Mouse (Mus musculus) CH12.LX (cell line): ENCODE measurements at regions not wholly inside any gene's neighbourhood (a gene's known extent, or its start where the extent isn't known, plus 50 kb on each side); places are given as distances from the start of the nearest gene placed in this dataset.

Experiments
- DNase-seq: peaks from one replicate; pipeline ENCODE4 v3.0.0-alpha.2; 2013; ENCODE audit errors: extremely low read depth
- H3K27ac ChIP-seq: 2 replicates; pipeline ENCODE4 v1.5.1; 2012; ENCODE audit warnings: low read depth, mild to moderate bottlenecking, control low read depth, moderate library complexity; ENCODE audit not compliant: insufficient read depth
- H3K27me3 ChIP-seq: replicated peaks from 2 replicates; pipeline ENCODE3; 2012; ENCODE audit warnings: inconsistent platforms
- H3K36me3 ChIP-seq, 2 experiments: replicated peaks in 1 of 2; 2 replicates each; pipeline versions ENCODE3 to v1.6.1; 2012; ENCODE audit warnings: inconsistent platforms in 1 of 2, low read length in 1 of 2, mild to moderate bottlenecking in 1 of 2, mixed read lengths in 1 of 2, moderate library complexity in 1 of 2; ENCODE audit not compliant: control insufficient read depth in 1 of 2, insufficient read depth in 1 of 2
- H3K4me1 ChIP-seq, 2 experiments: 2 replicates each; pipeline ENCODE4 v1.6.1; 2012; ENCODE audit warnings: inconsistent platforms in 1 of 2, moderate library complexity in 1 of 2; ENCODE audit not compliant: insufficient read depth in 2 of 2, control insufficient read depth in 1 of 2
- H3K4me2 ChIP-seq: 2 replicates; pipeline ENCODE4 v1.6.1; 2012; ENCODE audit warnings: low read depth, mild to moderate bottlenecking, control low read depth; ENCODE audit not compliant: poor library complexity, insufficient read depth, severe bottlenecking
- H3K4me3 ChIP-seq, 3 experiments: fragments of 150-350 bp in 1 of 3; sonication (generic) in 1 of 3; replicated peaks in 1 of 3; 2 replicates each; pipeline versions ENCODE3 to v1.5.1; 2011 to 2012; ENCODE audit warnings: low read depth in 2 of 3, low read length in 2 of 3, mild to moderate bottlenecking in 2 of 3, moderate library complexity in 2 of 3, control low read depth in 1 of 3, improper control_type of control experiment in 1 of 3, inconsistent platforms in 1 of 3, mixed read lengths in 1 of 3; ENCODE audit not compliant: poor library complexity in 1 of 3
- H3K79me2 ChIP-seq: replicated peaks from 2 replicates; pipeline ENCODE4 v1.6.1; 2012; ENCODE audit warnings: mild to moderate bottlenecking, moderate library complexity; ENCODE audit not compliant: control insufficient read depth, poor library complexity, insufficient read depth, severe bottlenecking; ENCODE audit errors: extremely low read depth
- H3K9ac ChIP-seq: 2 replicates; pipeline ENCODE4 v1.6.1; 2012; ENCODE audit warnings: low read depth, mild to moderate bottlenecking, control low read depth, moderate library complexity; ENCODE audit not compliant: insufficient read depth
- H3K9me3 ChIP-seq: replicated peaks from 2 replicates; pipeline ENCODE3; 2012; ENCODE audit warnings: low read length, inconsistent platforms, mixed read lengths
- BHLHE40 ChIP-seq: IDR thresholded peaks from 2 replicates; pipeline ENCODE4 v1.6.1; 2011; ENCODE audit warnings: mild to moderate bottlenecking, low read depth, low read length, improper control_type of control experiment
- CHD2 ChIP-seq: IDR thresholded peaks from 2 replicates; pipeline ENCODE4 v1.6.1; 2011; ENCODE audit warnings: low read length, improper control_type of control experiment
- E2F4 ChIP-seq: IDR thresholded peaks from 2 replicates; pipeline ENCODE4 v1.6.1; 2011; ENCODE audit warnings: low read depth, low read length, improper control_type of control experiment; ENCODE audit not compliant: insufficient replicate concordance
- ELF1 ChIP-seq: IDR thresholded peaks from 2 replicates; pipeline ENCODE4 v1.6.1; 2014; ENCODE audit warnings: low read depth, mild to moderate bottlenecking, inconsistent platforms, low read length, improper control_type of control experiment
- GABPA ChIP-seq: IDR thresholded peaks from 2 replicates; pipeline ENCODE4 v1.6.1; 2012; ENCODE audit warnings: low read depth, low read length, improper control_type of control experiment, inconsistent platforms; ENCODE audit not compliant: insufficient replicate concordance
- HCFC1 ChIP-seq: IDR thresholded peaks from 2 replicates; pipeline ENCODE4 v1.6.1; 2012; ENCODE audit warnings: low read depth, mild to moderate bottlenecking, inconsistent platforms, low read length, improper control_type of control experiment
- JUN ChIP-seq: IDR thresholded peaks from 2 replicates; pipeline ENCODE4 v1.6.1; 2011; ENCODE audit warnings: low read depth, mild to moderate bottlenecking, low read length, improper control_type of control experiment, moderate library complexity; ENCODE audit not compliant: insufficient read depth
- KAT2A ChIP-seq: IDR thresholded peaks from 2 replicates; pipeline ENCODE4 v1.6.1; 2012; ENCODE audit warnings: low read length, improper control_type of control experiment, inconsistent platforms; ENCODE audit not compliant: insufficient replicate concordance
- MAFK ChIP-seq: IDR thresholded peaks from 2 replicates; pipeline ENCODE4 v1.6.1; 2011; ENCODE audit warnings: low read length, improper control_type of control experiment; ENCODE audit not compliant: insufficient replicate concordance
- MXI1 ChIP-seq: IDR thresholded peaks from 2 replicates; pipeline ENCODE4 v1.6.1; 2011; ENCODE audit warnings: mild to moderate bottlenecking, low read depth, low read length, improper control_type of control experiment
- NELFE ChIP-seq: IDR thresholded peaks from 2 replicates; pipeline ENCODE4 v1.6.1; 2011; ENCODE audit warnings: low read depth, low read length, improper control_type of control experiment
- PAX5 ChIP-seq: IDR thresholded peaks from 2 replicates; pipeline ENCODE4 v1.6.1; 2012; ENCODE audit warnings: low read length, inconsistent platforms, mixed read lengths
- RAD21 ChIP-seq: IDR thresholded peaks from 2 replicates; pipeline ENCODE4 v1.6.1; 2011; ENCODE audit warnings: low read depth, mild to moderate bottlenecking, low read length, improper control_type of control experiment, moderate library complexity
- RCOR1 ChIP-seq: conservative IDR thresholded peaks from 2 replicates; pipeline ENCODE4 v1.6.1; 2012; ENCODE audit warnings: low read depth, mild to moderate bottlenecking, inconsistent platforms, low read length, improper control_type of control experiment
- SIN3A ChIP-seq: IDR thresholded peaks from 2 replicates; pipeline ENCODE4 v1.6.1; 2012; ENCODE audit warnings: low read length, improper control_type of control experiment, inconsistent platforms
- TBP ChIP-seq: conservative IDR thresholded peaks from 2 replicates; pipeline ENCODE4 v1.6.1; 2011; ENCODE audit warnings: low read depth, low read length, improper control_type of control experiment
- USF1 ChIP-seq: IDR thresholded peaks from 2 replicates; pipeline ENCODE4 v1.6.1; 2014; ENCODE audit warnings: low read depth, mild to moderate bottlenecking, inconsistent platforms, low read length, improper control_type of control experiment
- USF2 ChIP-seq: conservative IDR thresholded peaks from 2 replicates; pipeline ENCODE4 v1.6.1; 2011; ENCODE audit warnings: low read depth, low read length, improper control_type of control experiment
- ZKSCAN1 ChIP-seq: IDR thresholded peaks from 2 replicates; pipeline ENCODE4 v1.6.1; 2012; ENCODE audit warnings: low read depth, inconsistent platforms, low read length, improper control_type of control experiment, borderline replicate concordance
- ZNF384 ChIP-seq: IDR thresholded peaks from 2 replicates; pipeline ENCODE4 v1.6.1; 2012; ENCODE audit warnings: low read depth, low read length, improper control_type of control experiment, inconsistent platforms
- dilution Hi-C: fragments of 300-500 bp; cut with MboI; formaldehyde crosslinking; loops from 2 replicates; pipeline ENCODE4 v1.14.3; 2020; ENCODE audit warnings: low sequenced_read_pairs; ENCODE audit not compliant: extremely low pct_unique_long_range_greater_than_20kb, extremely low pct_ligation_motif_present
- in situ Hi-C: fragments of 300-500 bp; cut with MboI; formaldehyde crosslinking; loops from 3 replicates; pipeline ENCODE4 v1.14.3; 2019; ENCODE audit warnings: low sequenced_read_pairs, low pct_ligation_motif_present, low pct_unique_long_range_greater_than_20kb, mixed read lengths

DNA sequence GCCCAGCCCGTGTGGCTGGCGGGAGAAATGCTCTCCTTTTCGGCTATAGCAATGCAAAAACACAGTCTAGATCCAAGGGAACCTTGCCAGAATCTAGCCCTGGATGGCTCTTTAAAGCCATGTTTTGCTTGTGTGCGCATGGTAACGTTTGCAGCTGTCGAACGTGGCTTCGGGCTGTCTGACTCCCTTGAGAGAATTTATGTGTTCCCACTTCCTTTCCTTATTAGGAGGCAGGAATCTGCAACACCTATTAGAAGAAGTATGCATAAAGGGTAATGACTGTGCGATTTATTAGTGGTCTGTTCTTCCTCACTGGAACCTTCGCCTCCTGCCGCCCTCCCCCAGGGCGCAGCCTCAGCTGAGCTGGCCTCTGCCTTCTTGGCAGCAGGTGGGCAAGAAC is 90.4 kb upstream of the Gas1 start:
- no peaks in the 10 kb centered on the region for H3K36me3 ChIP-seq
- DNase-seq, result no peak
- in situ Hi-C loops, result no loop called here
- no peaks in the 10 kb centered on the region for H3K27me3 ChIP-seq
- no peaks in the 10 kb centered on the region for H3K79me2 ChIP-seq
- H3K9ac ChIP-seq, result no peak overlapping the region
- H3K4me1 ChIP-seq, result no peaks in the 10 kb centered on the region
- TF ChIP-seq USF2 (no peak), MAFK (no peak), RAD21 (no peak), MXI1 (no peak), BHLHE40 (no peak), TBP (no peak), RCOR1 (no peak), USF1 (no peak), SIN3A (no peak), KAT2A (no peak)
- no peak overlapping the region for H3K4me2 ChIP-seq
- H3K9me3 ChIP-seq, result peaks cover 79% of the 10 kb centered on the region
- dilution Hi-C loops, result no loop called here
- no peak overlapping the region for H3K27ac ChIP-seq
- H3K4me3 ChIP-seq, result no peak overlapping the region

DNA sequence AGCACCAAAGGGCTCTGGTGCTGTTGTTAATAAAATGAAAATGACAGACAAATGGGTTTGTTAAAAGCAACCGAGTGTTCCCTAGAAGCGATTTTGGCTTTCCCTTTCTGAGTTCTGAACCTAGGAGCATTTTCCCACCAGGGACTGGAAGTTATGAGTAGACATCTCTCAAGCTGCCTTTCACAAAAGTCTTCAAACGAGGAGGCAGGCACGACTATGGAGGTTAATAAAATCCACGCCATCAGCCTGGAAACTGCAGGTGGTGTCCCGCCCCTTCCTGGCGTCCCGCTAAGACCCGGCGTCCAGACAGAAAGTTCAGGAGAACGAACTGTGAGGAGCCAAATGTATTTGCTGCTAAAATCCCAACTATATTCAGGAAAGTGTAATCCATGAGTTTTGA is 91.1 kb upstream of the Gas1 start:
- Histone ChIP-seq H3K9ac (no peak overlapping the region), H3K27ac (no peak overlapping the region), H3K36me3 (no peaks in the 10 kb centered on the region), H3K4me1 (no peaks in the 10 kb centered on the region), H3K9me3 (peaks cover 78% of the 10 kb centered on the region), H3K79me2 (no peaks in the 10 kb centered on the region), H3K4me3 (no peak overlapping the region), H3K4me2 (no peak overlapping the region), H3K27me3 (no peaks in the 10 kb centered on the region)
- TF ChIP-seq PAX5, result no peak
- TF ChIP-seq E2F4, result no peak
- TF ChIP-seq JUN, result no peak
- no peak for TF ChIP-seq CHD2
- TF ChIP-seq ZKSCAN1, result no peak
- no peak for TF ChIP-seq HCFC1
- TF ChIP-seq USF2, result no peak
- no peak for TF ChIP-seq NELFE
- TF ChIP-seq RCOR1, result no peak
- no peak for TF ChIP-seq GABPA
- no peak for TF ChIP-seq ZNF384
- TF ChIP-seq ELF1, result no peak
- in situ Hi-C loops, result no loop called here
- no peak for DNase-seq
- dilution Hi-C loops, result no loop called here
